Mouse (Mus musculus): ENCODE measurements around the gene Snrpc. TPM values are rescaled to one million over a fixed set of nuclear protein-coding genes. Genes with fewer than 3 reads are reported as not detected.

The Snrpc gene
- total and polyA plus RNA-seq, 2 experiments from 2014 or later = 146 to 235 TPM

DNA sequence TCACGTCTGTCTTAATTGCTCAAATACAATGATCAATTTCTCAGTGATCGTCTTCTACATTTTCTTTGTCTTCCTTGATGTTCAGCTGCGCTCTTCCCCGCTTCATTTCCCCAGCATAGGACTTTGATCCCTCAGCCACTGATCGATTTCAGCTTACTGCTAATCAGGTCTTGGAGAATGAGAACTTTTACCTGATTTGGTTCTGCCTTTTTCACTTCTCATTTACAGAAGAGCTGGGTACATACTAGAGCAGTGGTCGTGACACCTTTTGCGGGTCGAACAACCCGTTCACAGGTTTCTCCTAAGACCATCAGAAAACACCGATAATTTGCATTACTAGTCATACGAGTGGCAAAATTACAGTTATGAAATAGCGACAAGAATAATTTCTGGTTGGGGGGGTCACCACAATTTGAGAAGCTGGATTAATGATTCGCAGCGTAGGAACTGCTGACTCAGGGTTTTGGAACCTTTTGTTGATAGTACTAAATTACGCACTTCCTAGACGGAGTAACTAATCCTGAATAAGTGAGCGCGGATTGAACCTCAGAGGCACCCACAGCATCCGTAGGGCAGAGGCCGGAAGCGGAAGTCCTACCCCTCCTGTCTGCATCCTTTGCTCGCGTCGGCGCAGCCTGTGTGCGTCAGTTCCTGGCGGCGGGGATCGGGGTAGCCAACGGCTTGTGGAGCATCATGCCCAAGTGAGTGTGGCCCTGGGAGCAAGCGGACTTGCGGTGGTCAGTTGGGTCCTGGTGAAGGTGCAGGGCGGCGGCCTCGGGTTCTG, 1.7 kb downstream of the Snrpc start:
- H3K4me1 ChIP-seq (ENCODE audit: insufficient read depth, low read length) = no peaks in the 10 kb centered on the region
- H3K27ac ChIP-seq = peak overlapping the region; percentile 62
- H3K9ac ChIP-seq (replicated peaks; ENCODE audit: low read length) = peak overlapping the region; percentile 64
- peak; percentile 99 for ATAC-seq
- H3K4me2 ChIP-seq (ENCODE audit: low read depth, low read length) = peak overlapping the region; percentile 65
- no peak for TF ChIP-seq CTCF (IDR thresholded peaks at IDR 0.05; ENCODE audit: low read depth)
- no peaks in the 10 kb centered on the region for H3K9me3 ChIP-seq (ENCODE audit: low read length)
- peaks cover 19% of the 10 kb centered on the region for H3K36me3 ChIP-seq (ENCODE audit: insufficient read depth, low read length)
- peak; percentile 98 for DNase-seq (ENCODE audit: low spot score)
- H3K27me3 ChIP-seq (ENCODE audit: insufficient read depth, low read length) = no peaks in the 10 kb centered on the region
- WGBS = 2% methylated on average over 35 of the region's 35 CpGs
- H3K4me3 ChIP-seq (ENCODE audit: low read length) = peak overlapping the region; percentile 56

DNA sequence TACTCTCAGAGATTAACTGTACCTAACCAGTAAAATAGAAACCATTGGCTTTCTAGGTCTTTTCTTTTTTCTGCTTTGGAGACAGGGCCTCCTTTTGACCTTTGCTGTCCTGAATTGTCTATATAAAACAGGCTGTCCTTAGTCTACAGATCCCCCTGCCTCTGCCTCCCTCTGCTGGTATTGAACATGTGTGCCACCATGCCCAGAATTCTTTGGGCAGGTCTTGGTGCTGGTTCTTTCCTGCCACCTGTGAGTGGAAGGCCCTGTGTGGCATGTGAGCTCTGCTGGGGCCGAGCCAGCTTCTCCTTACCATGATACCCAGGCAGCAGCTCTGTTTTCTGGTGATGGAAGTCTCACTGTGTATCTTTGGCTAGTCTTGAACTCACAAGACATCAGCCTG, 10.4 kb downstream of the Snrpc start:
- ATAC-seq (no peak), DNase-seq (ENCODE audit: low spot score) (no peak)
- no peaks in the 10 kb centered on the region for H3K27me3 ChIP-seq (ENCODE audit: insufficient read depth, low read length)
- no peak overlapping the region for H3K4me2 ChIP-seq (ENCODE audit: low read depth, low read length)
- H3K9ac ChIP-seq (replicated peaks; ENCODE audit: low read length) = no peak overlapping the region
- no peak overlapping the region for H3K4me3 ChIP-seq (ENCODE audit: low read length)
- no peak overlapping the region for H3K27ac ChIP-seq
- WGBS = 94% methylated on average over 1 of the region's 1 CpGs
- peaks cover 64% of the 10 kb centered on the region for H3K36me3 ChIP-seq (ENCODE audit: insufficient read depth, low read length)
- H3K4me1 ChIP-seq (ENCODE audit: insufficient read depth, low read length) = no peaks in the 10 kb centered on the region
- H3K9me3 ChIP-seq (ENCODE audit: low read length) = no peaks in the 10 kb centered on the region
- TF ChIP-seq CTCF (IDR thresholded peaks at IDR 0.05; ENCODE audit: low read depth) = no peak

DNA sequence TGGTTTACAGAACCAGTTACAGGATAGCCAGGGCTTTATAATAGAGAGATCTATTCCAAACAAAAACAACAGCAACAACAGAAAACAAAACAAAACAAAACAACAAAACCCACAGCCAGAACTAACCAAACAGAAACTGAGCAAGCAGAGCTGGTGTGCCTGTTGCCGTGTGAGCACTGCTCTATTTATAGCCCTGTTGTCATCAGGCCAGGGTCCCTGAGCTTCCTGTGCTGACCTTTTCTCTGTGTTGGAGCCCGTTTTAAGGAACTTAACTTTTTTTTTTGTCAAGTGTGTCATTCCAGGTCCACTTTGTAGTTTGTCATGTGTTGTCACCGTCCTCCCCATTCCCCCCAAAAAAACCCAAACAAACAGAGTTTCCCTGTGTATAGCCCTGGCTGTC, 13.1 kb downstream of the Snrpc start:
- no peak overlapping the region for H3K4me3 ChIP-seq (ENCODE audit: low read length)
- no peaks in the 10 kb centered on the region for H3K4me1 ChIP-seq (ENCODE audit: insufficient read depth, low read length)
- no peak overlapping the region for H3K4me2 ChIP-seq (ENCODE audit: low read depth, low read length)
- H3K9me3 ChIP-seq (ENCODE audit: low read length) = no peaks in the 10 kb centered on the region
- TF ChIP-seq CTCF (IDR thresholded peaks at IDR 0.05; ENCODE audit: low read depth) = no peak
- 73% methylated on average over 3 of the region's 3 CpGs for WGBS
- H3K27ac ChIP-seq = no peak overlapping the region
- ATAC-seq (no peak), DNase-seq (ENCODE audit: low spot score) (no peak)
- no peaks in the 10 kb centered on the region for H3K27me3 ChIP-seq (ENCODE audit: insufficient read depth, low read length)
- H3K36me3 ChIP-seq (ENCODE audit: insufficient read depth, low read length) = peaks cover 42% of the 10 kb centered on the region
- no peak overlapping the region for H3K9ac ChIP-seq (replicated peaks; ENCODE audit: low read length)

DNA sequence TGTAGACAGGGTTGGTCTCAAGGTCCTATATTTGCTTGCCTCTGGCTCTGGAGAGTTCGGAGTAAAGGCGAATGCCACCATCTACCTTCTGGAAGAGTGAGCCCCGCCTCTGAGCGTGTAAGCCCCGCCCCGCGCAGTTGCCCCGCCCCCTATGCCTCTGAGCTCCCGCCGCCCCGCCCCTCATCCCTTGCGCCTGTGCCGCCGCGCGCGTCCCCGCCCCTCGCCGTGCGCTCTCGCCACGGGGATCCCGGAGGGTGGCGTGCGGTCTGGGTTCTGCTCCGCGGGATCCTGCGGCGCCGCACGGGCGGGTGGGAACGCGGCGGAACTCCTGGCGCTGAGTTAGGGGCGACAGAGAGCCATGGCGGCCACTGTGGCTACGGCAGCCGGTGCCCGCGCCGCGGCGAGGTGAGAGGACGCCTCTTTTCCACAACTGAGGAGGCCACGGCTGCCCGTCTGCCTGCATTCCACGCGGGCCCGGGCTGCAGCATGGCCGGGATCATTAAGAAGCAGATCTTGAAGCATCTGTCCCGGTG, 18.4 kb downstream of the Snrpc start, which contains the start of gene Uhrf1bp1:
TSS of gene Uhrf1bp1 (plus strand) at position 177 of the 533 bp plus-strand sequence.
- ATAC-seq = peak; percentile 88

DNA sequence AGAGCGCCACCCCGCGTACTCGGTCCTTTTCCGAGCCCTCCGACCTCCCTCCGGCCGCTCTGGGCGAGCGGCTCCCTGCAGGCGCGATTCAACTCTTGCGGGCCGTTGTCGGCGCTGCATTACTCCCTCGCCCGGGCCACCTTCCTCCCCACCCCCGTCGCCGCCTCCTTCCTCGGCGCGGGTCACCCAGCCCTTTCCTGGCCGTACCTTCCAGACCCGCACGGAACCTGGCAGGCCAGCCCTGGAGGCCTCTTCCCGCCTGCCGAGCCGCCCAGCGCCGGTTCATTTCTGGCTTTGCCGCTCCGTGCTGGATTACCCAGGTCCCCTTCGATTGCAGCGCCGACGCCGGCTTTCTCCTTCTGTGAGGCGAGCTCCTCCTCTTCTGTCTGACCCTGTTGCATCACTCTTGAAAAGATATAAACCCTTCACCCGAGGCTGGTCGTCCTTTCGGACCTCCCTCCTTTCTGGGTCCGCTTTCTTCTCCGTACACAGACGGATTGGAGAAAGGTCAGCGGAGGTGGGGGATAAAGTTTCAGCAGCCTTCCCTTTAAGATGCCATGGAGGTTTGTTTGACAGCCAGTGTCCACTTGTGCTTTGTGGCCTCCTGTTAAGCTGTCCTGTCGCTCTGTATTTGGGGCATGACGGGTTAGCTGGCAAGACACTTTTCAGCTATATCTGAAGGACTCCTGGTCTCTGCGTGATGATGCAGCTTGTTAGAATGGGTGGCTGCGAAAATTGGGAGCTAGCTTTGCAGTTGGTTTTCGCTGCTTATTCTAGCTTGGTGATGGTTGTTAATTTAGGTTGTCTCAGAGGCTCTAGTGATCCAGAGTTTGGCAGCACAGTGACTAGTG, 19.1 kb downstream of the Snrpc start:
- 2% methylated on average over 52 of the region's 52 CpGs for WGBS
- ATAC-seq = peak; percentile 56; the same call in 1 of the 2 replicates
- peak overlapping the region; percentile 86 for H3K27ac ChIP-seq

More for the DNA sequence above, 18.4 kb downstream of the Snrpc start, which contains the start of gene Uhrf1bp1:
- no peaks in the 10 kb centered on the region for H3K27me3 ChIP-seq (ENCODE audit: insufficient read depth, low read length)
- peaks cover 17% of the 10 kb centered on the region for H3K4me1 ChIP-seq (ENCODE audit: insufficient read depth, low read length)
- 1% methylated on average over 48 of the region's 54 CpGs for WGBS
- H3K36me3 ChIP-seq (ENCODE audit: insufficient read depth, low read length) = 0 out of 2 replicates have a peak, but pooled peaks cover 3% of the 10 kb centered on the region
- H3K27ac ChIP-seq = peak within 1 kb of the TSS; percentile 86
- DNase-seq (ENCODE audit: low spot score) = peak; percentile 89
- peak within 1 kb of the TSS; percentile 85 for H3K9ac ChIP-seq (replicated peaks; ENCODE audit: low read length)
- TF ChIP-seq CTCF (IDR thresholded peaks at IDR 0.05; ENCODE audit: low read depth) = 0 out of 2 replicates have a peak, but pooled peaks have one; percentile 10
- peak within 1 kb of the TSS; percentile 91 for H3K4me3 ChIP-seq (ENCODE audit: low read length)
- no peaks in the 10 kb centered on the region for H3K9me3 ChIP-seq (ENCODE audit: low read length)
- peak within 1 kb of the TSS; percentile 62 for H3K4me2 ChIP-seq (ENCODE audit: low read depth, low read length)

More for the DNA sequence above, 19.1 kb downstream of the Snrpc start:
- Histone ChIP-seq H3K4me2 (ENCODE audit: low read depth, low read length) (peak overlapping the region; percentile 62), H3K4me3 (ENCODE audit: low read length) (peak overlapping the region; percentile 91), H3K9me3 (ENCODE audit: low read length) (no peaks in the 10 kb centered on the region), H3K9ac (replicated peaks; ENCODE audit: low read length) (peak overlapping the region; percentile 85), H3K27me3 (ENCODE audit: insufficient read depth, low read length) (no peaks in the 10 kb centered on the region), H3K4me1 (ENCODE audit: insufficient read depth, low read length) (peaks cover 17% of the 10 kb centered on the region), H3K36me3 (ENCODE audit: insufficient read depth, low read length) (0 out of 2 replicates have a peak, but pooled peaks cover 3% of the 10 kb centered on the region)
- peak; percentile 53 for DNase-seq (ENCODE audit: low spot score)
- no peak; the same call in 1 of the 2 replicates for TF ChIP-seq CTCF (IDR thresholded peaks at IDR 0.05; ENCODE audit: low read depth)
